Mouse (Mus musculus): Measurements from ENCODE around the gene Mns1. TPM values are rescaled to one million over a fixed set of nuclear protein-coding genes. Genes with fewer than 3 reads are reported as not detected.

Gene Mns1
- polyA plus RNA-seq, 1 experiment, result 1.1 TPM

- peaks cover 64% of the 10 kb centered on the region for H3K4me1 ChIP-seq
- peak overlapping the region; percentile 88 for H3K4me3 ChIP-seq (replicated peaks)
- H3K36me3 ChIP-seq (replicated peaks; ENCODE audit: low read length), result peaks cover 50% of the 10 kb centered on the region
Observed at GRCm38 (mm10) chr9:72465754-72466181, 28.0 kb downstream of the Mns1 start.

GRCm38 (mm10) chr9:72467551-72468407, 30.0 kb downstream of the Mns1 start:
- H3K4me1 ChIP-seq, result peaks cover 57% of the 10 kb centered on the region
- TF ChIP-seq GATA1 (IDR thresholded peaks at IDR 0.05; ENCODE audit: borderline replicate concordance, low read length) (no peak), FLI1 (IDR thresholded peaks at IDR 0.05; ENCODE audit: low read length) (no peak)
- H3K4me3 ChIP-seq (replicated peaks), result peak overlapping the region; percentile 67

More at GRCm38 (mm10) chr9:72465754-72466181, 28.0 kb downstream of the Mns1 start:
- TF ChIP-seq GATA1 (IDR thresholded peaks at IDR 0.05; ENCODE audit: borderline replicate concordance, low read length), result peak; percentile 54; the same call in 1 of the 3 replicates
- TF ChIP-seq FLI1 (IDR thresholded peaks at IDR 0.05; ENCODE audit: low read length), result no peak
- H3K27me3 ChIP-seq (replicated peaks), result no peaks in the 10 kb centered on the region
- no peaks in the 10 kb centered on the region for H3K9me3 ChIP-seq

GRCm38 (mm10) chr9:72468616-72469015, 30.8 kb downstream of the Mns1 start:
- Histone ChIP-seq H3K4me3 (replicated peaks) (no peak overlapping the region), H3K36me3 (replicated peaks; ENCODE audit: low read length) (peaks cover 55% of the 10 kb centered on the region), H3K4me1 (peaks cover 52% of the 10 kb centered on the region), H3K9me3 (no peaks in the 10 kb centered on the region), H3K27me3 (replicated peaks) (no peaks in the 10 kb centered on the region)
- no peak for TF ChIP-seq GATA1 (IDR thresholded peaks at IDR 0.05; ENCODE audit: borderline replicate concordance, low read length)
- TF ChIP-seq FLI1 (IDR thresholded peaks at IDR 0.05; ENCODE audit: low read length), result no peak

More at GRCm38 (mm10) chr9:72467551-72468407, 30.0 kb downstream of the Mns1 start:
- Histone ChIP-seq H3K27me3 (replicated peaks) (no peaks in the 10 kb centered on the region), H3K9me3 (no peaks in the 10 kb centered on the region), H3K36me3 (replicated peaks; ENCODE audit: low read length) (peaks cover 52% of the 10 kb centered on the region)

- Histone ChIP-seq H3K9me3 (no peaks in the 10 kb centered on the region), H3K4me3 (replicated peaks) (no peak overlapping the region), H3K36me3 (replicated peaks; ENCODE audit: low read length) (peaks cover 67% of the 10 kb centered on the region), H3K27me3 (replicated peaks) (no peaks in the 10 kb centered on the region), H3K4me1 (peaks cover 39% of the 10 kb centered on the region)
- TF ChIP-seq GATA1 (IDR thresholded peaks at IDR 0.05; ENCODE audit: borderline replicate concordance, low read length), result no peak
- no peak for TF ChIP-seq FLI1 (IDR thresholded peaks at IDR 0.05; ENCODE audit: low read length)
Observed at GRCm38 (mm10) chr9:72469851-72470250, 32.0 kb downstream of the Mns1 start.

GRCm38 (mm10) chr9:72475511-72475910, 37.7 kb downstream of the Mns1 start:
- Histone ChIP-seq H3K9me3 (no peaks in the 10 kb centered on the region), H3K4me3 (replicated peaks) (no peak overlapping the region), H3K27me3 (replicated peaks) (no peaks in the 10 kb centered on the region), H3K36me3 (replicated peaks; ENCODE audit: low read length) (peaks cover 90% of the 10 kb centered on the region), H3K4me1 (peaks cover 15% of the 10 kb centered on the region)
- TF ChIP-seq GATA1 (IDR thresholded peaks at IDR 0.05; ENCODE audit: borderline replicate concordance, low read length) (no peak), FLI1 (IDR thresholded peaks at IDR 0.05; ENCODE audit: low read length) (no peak)

GRCm38 (mm10) chr9:72477306-72477705, 39.5 kb downstream of the Mns1 start:
- Histone ChIP-seq H3K4me1 (peaks cover 15% of the 10 kb centered on the region), H3K9me3 (no peaks in the 10 kb centered on the region), H3K27me3 (replicated peaks) (no peaks in the 10 kb centered on the region), H3K36me3 (replicated peaks; ENCODE audit: low read length) (peaks cover 91% of the 10 kb centered on the region), H3K4me3 (replicated peaks) (no peak overlapping the region)
- TF ChIP-seq FLI1 (IDR thresholded peaks at IDR 0.05; ENCODE audit: low read length) (no peak), GATA1 (IDR thresholded peaks at IDR 0.05; ENCODE audit: borderline replicate concordance, low read length) (no peak)

- TF ChIP-seq FLI1 (IDR thresholded peaks at IDR 0.05; ENCODE audit: low read length), result no peak
- TF ChIP-seq GATA1 (IDR thresholded peaks at IDR 0.05; ENCODE audit: borderline replicate concordance, low read length), result no peak
- no peaks in the 10 kb centered on the region for H3K27me3 ChIP-seq (replicated peaks)
- H3K4me3 ChIP-seq (replicated peaks), result no peak overlapping the region
Observed at GRCm38 (mm10) chr9:72479276-72479675, 41.5 kb downstream of the Mns1 start.

GRCm38 (mm10) chr9:72488523-72488922, 50.7 kb downstream of the Mns1 start:
- H3K36me3 ChIP-seq (replicated peaks; ENCODE audit: low read length), result peaks cover 40% of the 10 kb centered on the region
- TF ChIP-seq FLI1 (IDR thresholded peaks at IDR 0.05; ENCODE audit: low read length) (no peak), GATA1 (IDR thresholded peaks at IDR 0.05; ENCODE audit: borderline replicate concordance, low read length) (no peak)
- H3K27me3 ChIP-seq (replicated peaks), result no peaks in the 10 kb centered on the region
- H3K4me3 ChIP-seq (replicated peaks), result peak overlapping the region; percentile 51
- H3K4me1 ChIP-seq, result peaks cover 57% of the 10 kb centered on the region
- no peaks in the 10 kb centered on the region for H3K9me3 ChIP-seq

More at GRCm38 (mm10) chr9:72479276-72479675, 41.5 kb downstream of the Mns1 start:
- Histone ChIP-seq H3K9me3 (no peaks in the 10 kb centered on the region), H3K36me3 (replicated peaks; ENCODE audit: low read length) (peaks cover 87% of the 10 kb centered on the region), H3K4me1 (peaks cover 8% of the 10 kb centered on the region)

- Histone ChIP-seq H3K36me3 (replicated peaks; ENCODE audit: low read length) (peaks cover 35% of the 10 kb centered on the region), H3K4me1 (peaks cover 63% of the 10 kb centered on the region), H3K27me3 (replicated peaks) (no peaks in the 10 kb centered on the region), H3K4me3 (replicated peaks) (peak overlapping the region; percentile 73), H3K9me3 (no peaks in the 10 kb centered on the region)
- TF ChIP-seq FLI1 (IDR thresholded peaks at IDR 0.05; ENCODE audit: low read length), result no peak
- TF ChIP-seq GATA1 (IDR thresholded peaks at IDR 0.05; ENCODE audit: borderline replicate concordance, low read length), result no peak
Observed at GRCm38 (mm10) chr9:72489131-72489530, 51.3 kb downstream of the Mns1 start.

- no peaks in the 10 kb centered on the region for H3K27me3 ChIP-seq (replicated peaks)
- peak overlapping the region; percentile 92 for H3K4me3 ChIP-seq (replicated peaks)
- H3K4me1 ChIP-seq, result peaks cover 57% of the 10 kb centered on the region
- no peaks in the 10 kb centered on the region for H3K9me3 ChIP-seq
- peaks cover 15% of the 10 kb centered on the region for H3K36me3 ChIP-seq (replicated peaks; ENCODE audit: low read length)
- no peak for TF ChIP-seq FLI1 (IDR thresholded peaks at IDR 0.05; ENCODE audit: low read length)
- no peak for TF ChIP-seq GATA1 (IDR thresholded peaks at IDR 0.05; ENCODE audit: borderline replicate concordance, low read length)
Observed at GRCm38 (mm10) chr9:72491559-72492193, 53.9 kb downstream of the Mns1 start.
